Mouse (Mus musculus) limb, embryonic 15.5 days (tissue): Measurements from ENCODE around the gene Tgfb1i1. TPM values are rescaled to one million over a fixed set of nuclear protein-coding genes. Genes with fewer than 3 reads are reported as not detected.

Experiments used
- ATAC-seq: fragments of 200-750 bp; cut with Nextera tagmentation; 2 replicates; pipeline ENCODE4 v1.8.0; 2017; ENCODE audit warnings: low read depth, moderate TSS enrichment; ENCODE audit not compliant: insufficient number of reproducible peaks, low FRiP score, low TSS enrichment
- H3K27ac ChIP-seq: fragments of 300-500 bp; sonication (generic); 2 replicates; pipeline ENCODE4 v1.5.1; 2015; ENCODE audit warnings: moderate library complexity, mild to moderate bottlenecking, inconsistent platforms
- H3K27me3 ChIP-seq: fragments of 300-500 bp; sonication (generic); 2 replicates; pipeline ENCODE4 v1.6.1; 2015; ENCODE audit warnings: inconsistent platforms
- H3K36me3 ChIP-seq: fragments of 300-500 bp; sonication (generic); 2 replicates; pipeline ENCODE4 v1.6.1; 2015; ENCODE audit warnings: inconsistent platforms
- H3K4me1 ChIP-seq: fragments of 300-500 bp; sonication (generic); 2 replicates; pipeline ENCODE4 v1.6.1; 2015; ENCODE audit warnings: inconsistent platforms
- H3K4me2 ChIP-seq: fragments of 300-500 bp; sonication (generic); 2 replicates; pipeline ENCODE4 v1.6.1; 2015; ENCODE audit warnings: mild to moderate bottlenecking, inconsistent platforms
- H3K4me3 ChIP-seq: fragments of 300-500 bp; sonication (generic); 2 replicates; pipeline ENCODE4 v1.5.1; 2015; ENCODE audit warnings: mild to moderate bottlenecking, inconsistent platforms
- H3K9ac ChIP-seq: fragments of 300-500 bp; sonication (generic); 2 replicates; pipeline ENCODE4 v1.6.1; 2015; ENCODE audit warnings: inconsistent platforms
- H3K9me3 ChIP-seq: fragments of 300-500 bp; sonication (generic); 2 replicates; pipeline ENCODE4 v1.6.1; 2016; ENCODE audit warnings: inconsistent platforms
- WGBS: fragments of 180-500 bp; shearing (Covaris S2); methylation state at CpG from one replicate; pipeline ENCODE4 v1.1.7; 2015; 5-methylcytosine and 5-hydroxymethylcytosine counted together
- polyA plus RNA-seq: library from polyadenylated mRNA; unstranded; fragments of >200 nt; fragmentation: Nextera tagmentation; extraction: Ambion mirVana; gene quantifications from 2 replicates; pipeline ENCODE4 v1.2.1, GENCODE M21; 2015

Tgfb1i1 gene
- polyA plus RNA-seq, 1 experiment from 2014 or later: 58.2 TPM

DNA sequence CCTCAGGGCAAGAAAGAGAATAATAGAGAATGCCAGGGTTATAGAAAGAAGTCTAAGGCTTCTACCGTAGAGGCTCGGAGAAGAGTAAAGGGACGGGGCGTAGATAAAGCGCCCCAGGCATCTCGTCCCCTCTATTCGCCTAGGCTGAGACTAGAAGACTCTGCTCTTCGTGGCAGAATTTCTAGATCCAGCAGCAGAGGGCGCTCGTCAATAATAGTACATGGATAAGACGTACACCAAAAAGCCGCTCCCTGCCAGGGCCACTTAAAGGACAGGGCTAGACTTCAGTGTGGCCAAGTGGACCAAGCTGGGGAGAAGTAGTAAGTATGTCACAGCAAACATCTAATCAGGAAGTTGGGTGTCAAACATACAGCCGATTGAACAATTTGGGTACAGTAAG is 831 bp downstream of the Tgfb1i1 start:
- Histone ChIP-seq H3K4me1 (peaks cover 44% of the 10 kb centered on the region), H3K27me3 (no peaks in the 10 kb centered on the region), H3K9me3 (no peaks in the 10 kb centered on the region), H3K4me3 (peak overlapping the region; percentile 58), H3K36me3 (peaks cover 36% of the 10 kb centered on the region), H3K27ac (peak overlapping the region; percentile 95), H3K4me2 (peak overlapping the region; percentile 63), H3K9ac (peak overlapping the region; percentile 66)
- ATAC-seq: peak; percentile 61; the same call in 1 of the 2 replicates
- 2% methylated on average over 13 of the region's 13 CpGs for WGBS

GRCm38 (mm10) chr7:128248081-128249042 is 1.8 kb downstream of the Tgfb1i1 start:
- 83% methylated on average over 10 of the region's 10 CpGs for WGBS
- Histone ChIP-seq H3K27ac (no peak overlapping the region), H3K36me3 (peaks cover 31% of the 10 kb centered on the region), H3K9ac (no peak overlapping the region), H3K9me3 (no peaks in the 10 kb centered on the region), H3K4me1 (peaks cover 47% of the 10 kb centered on the region), H3K4me2 (peak overlapping the region; percentile 63), H3K27me3 (no peaks in the 10 kb centered on the region), H3K4me3 (peak overlapping the region; percentile 58)
- no peak for ATAC-seq

GRCm38 (mm10) chr7:128249998-128250397 is 3.4 kb downstream of the Tgfb1i1 start:
- Histone ChIP-seq H3K4me3 (no peak overlapping the region), H3K4me1 (peaks cover 41% of the 10 kb centered on the region), H3K9me3 (no peaks in the 10 kb centered on the region), H3K27ac (no peak overlapping the region), H3K4me2 (no peak overlapping the region), H3K36me3 (peaks cover 26% of the 10 kb centered on the region), H3K9ac (no peak overlapping the region), H3K27me3 (no peaks in the 10 kb centered on the region)
- no peak for ATAC-seq
- WGBS: 78% methylated on average over 5 of the region's 5 CpGs

- Histone ChIP-seq H3K27ac (no peak overlapping the region), H3K9ac (no peak overlapping the region), H3K4me3 (no peak overlapping the region), H3K36me3 (peaks cover 25% of the 10 kb centered on the region), H3K9me3 (no peaks in the 10 kb centered on the region), H3K4me1 (peaks cover 31% of the 10 kb centered on the region), H3K27me3 (no peaks in the 10 kb centered on the region), H3K4me2 (peak overlapping the region; percentile 40; the same call in 1 of the 2 replicates)
- no peak for ATAC-seq
- 33% methylated on average over 12 of the region's 12 CpGs for WGBS
These were observed 5.3 kb downstream of the Tgfb1i1 start for GRCm38 (mm10) chr7:128251946-128252345.

DNA sequence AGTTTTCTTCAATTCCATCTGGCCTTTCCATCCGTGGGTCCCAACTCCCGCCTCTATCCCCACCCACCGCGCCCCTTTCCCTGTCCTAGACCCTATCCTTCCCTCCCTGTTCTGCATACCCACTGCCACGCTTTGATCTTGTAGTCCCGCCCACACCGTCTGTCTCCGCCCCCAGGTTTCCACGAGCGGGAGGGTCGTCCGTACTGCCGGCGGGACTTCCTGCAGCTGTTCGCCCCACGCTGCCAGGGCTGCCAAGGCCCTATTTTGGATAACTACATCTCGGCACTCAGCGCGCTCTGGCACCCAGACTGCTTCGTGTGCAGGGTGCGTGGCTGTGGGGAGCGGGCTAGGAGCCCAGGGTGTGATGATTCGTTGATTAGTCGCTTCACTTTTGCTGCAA is 6.0 kb downstream of the Tgfb1i1 start:
- H3K4me2 ChIP-seq: peak overlapping the region; percentile 40
- ATAC-seq: 0 out of 2 replicates have a peak, but pooled peaks have one; percentile 32
- H3K27ac ChIP-seq: no peak overlapping the region

GRCm38 (mm10) chr7:128254978-128255377 is 8.4 kb downstream of the Tgfb1i1 start:
- Histone ChIP-seq H3K27ac (no peak overlapping the region), H3K4me3 (no peak overlapping the region), H3K4me1 (peaks cover 20% of the 10 kb centered on the region), H3K9ac (no peak overlapping the region), H3K4me2 (no peak overlapping the region), H3K9me3 (no peaks in the 10 kb centered on the region), H3K36me3 (peaks cover 18% of the 10 kb centered on the region), H3K27me3 (no peaks in the 10 kb centered on the region)
- 64% methylated on average over 2 of the region's 2 CpGs for WGBS
- no peak for ATAC-seq

More for the DNA sequence above, 6.0 kb downstream of the Tgfb1i1 start:
- Histone ChIP-seq H3K4me1 (peaks cover 33% of the 10 kb centered on the region), H3K27me3 (no peaks in the 10 kb centered on the region), H3K36me3 (peaks cover 25% of the 10 kb centered on the region), H3K9ac (no peak overlapping the region), H3K9me3 (no peaks in the 10 kb centered on the region), H3K4me3 (peak overlapping the region; percentile 9)
- 11% methylated on average over 24 of the region's 24 CpGs for WGBS

DNA sequence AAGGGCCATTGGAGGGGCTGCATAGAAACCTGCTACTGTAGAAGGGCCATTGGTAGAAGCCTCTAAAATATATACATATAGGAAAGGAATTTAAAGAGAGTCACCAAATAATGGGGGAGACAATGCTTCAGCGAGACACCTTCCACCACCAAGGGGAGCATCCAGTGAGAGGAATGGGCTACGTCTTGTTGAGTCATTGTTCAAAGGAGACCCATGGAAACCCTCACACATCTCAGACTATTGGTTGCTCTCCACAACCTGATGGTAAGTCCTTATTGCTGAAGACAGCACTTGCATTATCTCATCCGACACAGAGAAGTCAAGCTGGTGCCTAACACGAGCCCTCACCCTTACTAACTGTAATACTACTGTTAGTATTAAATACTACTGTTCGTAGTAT is 9.1 kb downstream of the Tgfb1i1 start:
- Histone ChIP-seq H3K4me1 (peaks cover 20% of the 10 kb centered on the region), H3K9ac (no peak overlapping the region), H3K9me3 (no peaks in the 10 kb centered on the region), H3K36me3 (peaks cover 11% of the 10 kb centered on the region), H3K4me3 (no peak overlapping the region), H3K4me2 (no peak overlapping the region), H3K27ac (no peak overlapping the region), H3K27me3 (0 out of 2 replicates have a peak, but pooled peaks cover 3% of the 10 kb centered on the region)
- 87% methylated on average over 5 of the region's 5 CpGs for WGBS
- no peak for ATAC-seq

GRCm38 (mm10) chr7:128256783-128257334 is 10.2 kb downstream of the Tgfb1i1 start:
- 52% methylated on average over 5 of the region's 5 CpGs for WGBS
- no peak overlapping the region for H3K4me2 ChIP-seq
- no peak overlapping the region for H3K27ac ChIP-seq
- ATAC-seq: no peak
- no peaks in the 10 kb centered on the region for H3K9me3 ChIP-seq
- no peak overlapping the region for H3K4me3 ChIP-seq
- peaks cover 15% of the 10 kb centered on the region for H3K4me1 ChIP-seq
- 0 out of 2 replicates have a peak, but pooled peaks cover 3% of the 10 kb centered on the region for H3K27me3 ChIP-seq
- H3K36me3 ChIP-seq: peaks cover 11% of the 10 kb centered on the region
- H3K9ac ChIP-seq: no peak overlapping the region

DNA sequence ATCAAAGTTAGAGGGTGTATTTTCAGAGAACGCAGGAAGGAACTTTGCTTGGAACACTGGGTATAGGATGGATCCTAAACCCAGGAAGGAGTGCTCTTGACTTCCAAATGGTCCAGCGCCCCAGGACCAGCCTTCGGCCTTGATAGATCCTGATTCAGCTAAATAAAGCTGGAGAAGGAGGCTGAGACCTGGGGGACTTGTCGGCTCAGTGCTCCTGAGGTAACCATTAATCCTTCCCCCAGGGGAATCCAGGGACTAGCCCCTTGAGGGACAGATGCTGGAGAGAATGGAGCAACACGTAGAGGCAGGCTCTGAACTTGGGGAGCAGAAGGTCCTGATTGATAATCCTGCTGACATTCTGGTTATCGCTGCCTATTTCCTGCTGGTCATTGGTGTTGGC is 18.8 kb downstream of the Tgfb1i1 start, which contains the start of gene Slc5a2:
TSS of gene Slc5a2 (plus strand) at position 247 of the 400 bp plus-strand sequence.
- H3K36me3 ChIP-seq: 0 out of 2 replicates have a peak, but pooled peaks cover 3% of the 10 kb centered on the region
- 82% methylated on average over 6 of the region's 6 CpGs for WGBS
- no peaks in the 10 kb centered on the region for H3K9me3 ChIP-seq
- H3K4me3 ChIP-seq: no peak within 1 kb of the TSS
- no peak within 1 kb of the TSS for H3K4me2 ChIP-seq
- no peak within 1 kb of the TSS for H3K27ac ChIP-seq
- no peak within 1 kb of the TSS for H3K9ac ChIP-seq
- ATAC-seq: no peak
- H3K4me1 ChIP-seq: no peaks in the 10 kb centered on the region
- H3K27me3 ChIP-seq: 0 out of 2 replicates have a peak, but pooled peaks cover under 1% of the 10 kb centered on the region

- Histone ChIP-seq H3K36me3 (peaks cover 9% of the 10 kb centered on the region; the same call in 1 of the 2 replicates), H3K9me3 (no peaks in the 10 kb centered on the region), H3K4me2 (no peak overlapping the region), H3K27ac (no peak overlapping the region), H3K4me3 (no peak overlapping the region), H3K9ac (no peak overlapping the region), H3K4me1 (no peaks in the 10 kb centered on the region), H3K27me3 (no peaks in the 10 kb centered on the region)
- ATAC-seq: no peak
- WGBS: 78% methylated on average over 5 of the region's 5 CpGs
These were observed 19.4 kb downstream of the Tgfb1i1 start for GRCm38 (mm10) chr7:128266056-128266455.

DNA sequence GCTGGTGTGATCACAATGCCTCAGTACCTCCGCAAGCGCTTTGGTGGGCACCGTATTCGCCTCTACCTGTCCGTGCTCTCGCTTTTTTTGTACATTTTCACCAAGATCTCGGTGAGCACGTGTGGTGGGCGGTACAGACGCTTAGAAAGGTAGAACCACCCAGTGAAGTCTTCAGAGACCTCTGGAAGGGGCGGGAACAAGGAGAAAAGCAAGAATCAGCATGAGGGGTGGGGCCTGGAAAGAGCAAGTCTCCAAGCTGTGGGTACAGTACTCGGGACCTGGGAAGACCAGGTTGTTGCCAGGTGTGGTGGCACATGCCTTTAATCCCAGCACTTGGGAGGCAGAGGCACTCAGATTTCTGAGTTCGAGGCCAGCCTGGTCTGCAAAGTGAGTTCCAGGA is 20.8 kb downstream of the Tgfb1i1 start:
- H3K9ac ChIP-seq: no peak overlapping the region
- H3K4me1 ChIP-seq: no peaks in the 10 kb centered on the region
- ATAC-seq: no peak
- 60% methylated on average over 13 of the region's 13 CpGs for WGBS
- H3K27me3 ChIP-seq: no peaks in the 10 kb centered on the region
- H3K4me2 ChIP-seq: no peak overlapping the region
- H3K4me3 ChIP-seq: no peak overlapping the region
- H3K9me3 ChIP-seq: no peaks in the 10 kb centered on the region
- H3K27ac ChIP-seq: no peak overlapping the region
- peaks cover 23% of the 10 kb centered on the region for H3K36me3 ChIP-seq

GRCm38 (mm10) chr7:128267813-128268212 is 21.2 kb downstream of the Tgfb1i1 start:
- no peak overlapping the region for H3K4me2 ChIP-seq
- no peaks in the 10 kb centered on the region for H3K9me3 ChIP-seq
- ATAC-seq: no peak
- no peak overlapping the region for H3K9ac ChIP-seq
- no peaks in the 10 kb centered on the region for H3K27me3 ChIP-seq
- no peak overlapping the region for H3K27ac ChIP-seq
- no peaks in the 10 kb centered on the region for H3K4me1 ChIP-seq
- peaks cover 27% of the 10 kb centered on the region for H3K36me3 ChIP-seq
- WGBS: 81% methylated on average over 7 of the region's 7 CpGs
- no peak overlapping the region for H3K4me3 ChIP-seq
